Mouse (Mus musculus): ENCODE results near the gene 1500009C09Rik.

- no peak for TF ChIP-seq CTCF (conservative IDR thresholded peaks at IDR 0.05 in 1 of 2, IDR thresholded peaks at IDR 0.05 in 1 of 2; ENCODE audit: low read depth in 2 of 2, low read length in 2 of 2)
- TF ChIP-seq ZNF384 (IDR thresholded peaks at IDR 0.05; ENCODE audit: low read depth, low read length), result no peak
- TF ChIP-seq POLR2A (IDR thresholded peaks at IDR 0.05; ENCODE audit: low read depth, low read length), result no peak
- TF ChIP-seq POLR2AphosphoS2 (IDR thresholded peaks at IDR 0.05; ENCODE audit: low read depth, low read length), result no peak
- no peak for TF ChIP-seq EP300 (IDR thresholded peaks at IDR 0.05; ENCODE audit: low read length)
- no peak for TF ChIP-seq KAT2A (IDR thresholded peaks at IDR 0.05; ENCODE audit: insufficient replicate concordance, low read length)
- TF ChIP-seq JUND (conservative IDR thresholded peaks at IDR 0.05; ENCODE audit: low read depth, low read length), result no peak
- no peak for TF ChIP-seq HCFC1 (IDR thresholded peaks at IDR 0.05; ENCODE audit: low read depth, low read length)
Observed at GRCm38 (mm10) chr15:82293271-82293711, 41.1 kb downstream of the 1500009C09Rik start.
